Mouse (Mus musculus) stomach, embryonic 14.5 days (tissue): ENCODE data around the gene 1700011M02Rik. TPM values are rescaled to one million over a fixed set of nuclear protein-coding genes. Genes with fewer than 3 reads are reported as not detected.
A peak's percentile ranks its signal among the peaks of the same experiment; 100 is the strongest.
"Not testable (repeated sequence)": the region's sequence is repeated elsewhere in the genome, so short reads cannot be mapped to it uniquely, and the experiment has no call there.

Experiments used
- ATAC-seq: fragments of 200-750 bp; cut with Nextera tagmentation; 2 replicates; pipeline ENCODE4 v1.8.0; 2017; ENCODE audit warnings: low read depth, moderate TSS enrichment; ENCODE audit not compliant: insufficient number of reproducible peaks, insufficient read depth, low FRiP score
- H3K27ac ChIP-seq: fragments of 300-500 bp; sonication (generic); 2 replicates; pipeline ENCODE4 v1.5.1; 2014; ENCODE audit warnings: mild to moderate bottlenecking, low read length, moderate library complexity, mixed read lengths
- H3K27me3 ChIP-seq: fragments of 300-500 bp; sonication (generic); 2 replicates; pipeline ENCODE4 v1.6.1; 2014; ENCODE audit warnings: low read length, control low read depth, mixed read lengths; ENCODE audit not compliant: control insufficient read depth, insufficient read depth
- H3K36me3 ChIP-seq: fragments of 300-500 bp; sonication (generic); 2 replicates; pipeline ENCODE4 v1.6.1; 2014; ENCODE audit warnings: mild to moderate bottlenecking, control low read depth, low read length, moderate library complexity, mixed read lengths; ENCODE audit not compliant: control insufficient read depth, insufficient read depth
- H3K4me1 ChIP-seq: fragments of 300-500 bp; sonication (generic); 2 replicates; pipeline ENCODE4 v1.6.1; 2014; ENCODE audit warnings: low read length, control low read depth, mixed read lengths; ENCODE audit not compliant: control insufficient read depth, insufficient read depth
- H3K4me2 ChIP-seq: fragments of 300-500 bp; sonication (generic); replicated peaks from 2 replicates; pipeline ENCODE4 v1.6.1; 2014; ENCODE audit warnings: low read depth, low read length, control low read depth
- H3K4me3 ChIP-seq: fragments of 300-500 bp; sonication (generic); 2 replicates; pipeline ENCODE4 v1.5.1; 2014; ENCODE audit warnings: low read depth, low read length, control low read depth
- H3K9ac ChIP-seq: fragments of 300-500 bp; sonication (generic); replicated peaks from 2 replicates; pipeline ENCODE4 v1.6.1; 2014; ENCODE audit warnings: low read depth, mild to moderate bottlenecking, control low read depth, low read length, moderate library complexity, mixed read lengths
- H3K9me3 ChIP-seq: fragments of 300-500 bp; sonication (generic); 2 replicates; pipeline ENCODE4 v1.6.1; 2016; ENCODE audit warnings: low read depth, low read length, control low read depth; ENCODE audit not compliant: control insufficient read depth
- whole genome bisulfite sequencing: fragments of 180-500 bp; shearing (Covaris S2); extraction: QIAGEN DNeasy Blood & Tissue Kit; methylation state at CpG from one replicate; pipeline ENCODE4 v1.1.7; 2014; 5-methylcytosine and 5-hydroxymethylcytosine counted together
- polyA plus RNA-seq: library from polyadenylated mRNA; unstranded; fragments of >200 nt; fragmentation: Nextera tagmentation; extraction: Ambion mirVana; gene quantifications from 2 replicates; pipeline ENCODE4 v1.2.1, GENCODE M21; 2014

1700011M02Rik gene
- not detected in 2 replicates for polyA plus RNA-seq

GRCm38 (mm10) chrX:102908587-102908986 is at the start of gene 1700011M02Rik, which contains the start of gene Dmrtc1a:
Gene 1700011M02Rik, plus strand, starts transcription at chrX:102908905.
Gene Dmrtc1a, minus strand, starts transcription at chrX:102908687.
- ATAC-seq, H3K9ac ChIP-seq, H3K4me1 ChIP-seq, H3K4me2 ChIP-seq, H3K9me3 ChIP-seq, H3K27me3 ChIP-seq, H3K4me3 ChIP-seq, H3K36me3 ChIP-seq, H3K27ac ChIP-seq: not testable (repeated sequence)
- WGBS: 84% methylated on average over 6 of the region's 9 CpGs

- no peak for ATAC-seq
- no peak within 1 kb of the TSS for H3K9ac ChIP-seq
- H3K4me1 ChIP-seq: no peaks in the 10 kb centered on the region
- H3K4me3 ChIP-seq: no peak within 1 kb of the TSS
- 91% methylated on average over 6 of the region's 6 CpGs for WGBS
- H3K27ac ChIP-seq: no peak within 1 kb of the TSS
- no peaks in the 10 kb centered on the region for H3K9me3 ChIP-seq
- no peaks in the 10 kb centered on the region for H3K27me3 ChIP-seq
- no peaks in the 10 kb centered on the region for H3K36me3 ChIP-seq
- H3K4me2 ChIP-seq: no peak within 1 kb of the TSS
Measured at GRCm38 (mm10) chrX:102867871-102868270, 40.8 kb upstream of the 1700011M02Rik start, which contains the start of gene 1700031F05Rik. Gene 1700031F05Rik, minus strand, starts transcription at chrX:102867971.

GRCm38 (mm10) chrX:102914823-102915222 is 6.1 kb downstream of the 1700011M02Rik start:
- not testable (repeated sequence) for H3K9ac ChIP-seq, ATAC-seq, H3K4me3 ChIP-seq, H3K9me3 ChIP-seq, H3K36me3 ChIP-seq, H3K27ac ChIP-seq, H3K4me1 ChIP-seq, H3K27me3 ChIP-seq, H3K4me2 ChIP-seq
- WGBS: 73% methylated on average over 1 of the region's 1 CpGs

DNA sequence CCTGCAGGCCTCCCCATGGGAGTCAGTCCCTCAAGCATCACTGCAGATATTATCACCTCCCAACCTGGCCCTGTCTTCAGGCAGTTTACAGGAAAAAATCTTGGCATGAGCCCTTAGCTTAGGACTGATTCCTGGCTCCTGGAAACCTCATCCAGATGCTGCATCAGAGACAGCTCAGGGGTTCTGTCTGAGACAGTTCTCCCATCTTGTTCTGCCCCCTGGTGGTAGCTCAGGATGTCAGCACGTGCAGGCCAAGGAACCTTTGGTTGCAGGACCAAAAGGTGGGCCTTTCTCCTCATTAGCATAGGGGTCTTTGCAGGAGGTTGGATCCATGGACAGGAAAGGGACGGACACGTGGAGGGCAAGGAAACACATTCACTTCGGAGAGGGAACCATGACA is 18.0 kb downstream of the 1700011M02Rik start:
- not testable (repeated sequence) for H3K9ac ChIP-seq, H3K4me3 ChIP-seq, H3K4me1 ChIP-seq, ATAC-seq, H3K27me3 ChIP-seq, H3K4me2 ChIP-seq, H3K27ac ChIP-seq, H3K36me3 ChIP-seq, H3K9me3 ChIP-seq
- WGBS: 24% methylated on average over 4 of the region's 4 CpGs

DNA sequence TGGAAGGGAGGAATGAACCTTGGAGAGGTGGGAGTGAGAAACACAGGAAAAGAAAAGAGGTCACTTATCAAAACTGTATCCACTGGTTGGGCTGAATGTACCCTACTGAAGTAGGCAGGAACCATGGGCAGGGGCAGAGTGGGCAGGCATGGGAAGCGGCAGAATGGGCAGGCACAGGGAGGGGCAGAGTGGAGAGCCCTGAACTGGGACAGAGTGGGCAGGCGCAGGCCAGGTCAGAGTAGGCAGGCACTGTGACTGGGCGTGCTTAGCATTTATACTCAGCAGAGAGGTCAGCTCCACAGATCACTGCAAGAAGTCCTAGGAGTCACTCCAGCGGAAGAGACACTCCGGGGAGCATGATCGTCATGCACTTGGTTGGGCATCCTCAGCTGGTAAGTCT is 19.4 kb downstream of the 1700011M02Rik start, which contains the start of gene 1700018G05Rik:
Gene 1700018G05Rik, plus strand, starts transcription at position 301 of the 400 bp plus-strand sequence.
- H3K9me3 ChIP-seq, H3K4me1 ChIP-seq, H3K27me3 ChIP-seq, H3K36me3 ChIP-seq, ATAC-seq, H3K27ac ChIP-seq, H3K4me2 ChIP-seq, H3K9ac ChIP-seq, H3K4me3 ChIP-seq: not testable (repeated sequence)
- WGBS: 92% methylated on average over 6 of the region's 6 CpGs

DNA sequence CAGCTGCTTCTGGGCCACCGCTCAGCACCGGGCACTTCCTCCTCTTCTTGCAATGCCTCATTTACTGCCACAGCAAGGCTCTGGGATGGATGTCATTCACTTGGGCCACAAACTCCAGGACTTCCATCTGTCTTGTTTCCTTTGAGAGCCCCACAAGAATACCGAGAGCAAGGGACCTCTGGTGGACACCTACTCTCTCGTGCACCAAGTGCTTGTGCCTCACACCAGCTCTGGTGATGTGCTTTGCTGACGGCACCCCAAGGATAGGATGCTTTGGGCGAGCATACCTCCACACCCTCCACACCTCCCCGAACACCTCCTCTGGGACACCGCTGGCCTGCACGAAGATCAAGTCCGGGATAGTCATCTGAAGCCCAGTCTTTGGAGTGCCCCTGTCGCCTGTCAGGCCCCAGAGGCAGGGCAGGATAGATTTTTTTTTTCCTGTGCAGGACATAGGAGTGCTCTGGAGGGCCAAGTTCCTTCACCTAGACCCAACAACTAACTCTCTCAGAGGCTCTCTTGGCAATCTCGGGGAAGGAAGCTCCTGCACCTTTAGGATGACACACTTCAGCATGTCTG is 24.4 kb downstream of the 1700011M02Rik start:
- peak overlapping the region; percentile 45 for H3K4me3 ChIP-seq
- WGBS: 53% methylated on average over 12 of the region's 12 CpGs
- H3K9me3 ChIP-seq: no peaks in the 10 kb centered on the region
- H3K36me3 ChIP-seq: no peaks in the 10 kb centered on the region
- H3K4me1 ChIP-seq: no peaks in the 10 kb centered on the region
- H3K27me3 ChIP-seq: no peaks in the 10 kb centered on the region
- H3K9ac ChIP-seq: no peak overlapping the region
- peak overlapping the region; percentile 54 for H3K4me2 ChIP-seq
- no peak for ATAC-seq
- H3K27ac ChIP-seq: no peak overlapping the region

DNA sequence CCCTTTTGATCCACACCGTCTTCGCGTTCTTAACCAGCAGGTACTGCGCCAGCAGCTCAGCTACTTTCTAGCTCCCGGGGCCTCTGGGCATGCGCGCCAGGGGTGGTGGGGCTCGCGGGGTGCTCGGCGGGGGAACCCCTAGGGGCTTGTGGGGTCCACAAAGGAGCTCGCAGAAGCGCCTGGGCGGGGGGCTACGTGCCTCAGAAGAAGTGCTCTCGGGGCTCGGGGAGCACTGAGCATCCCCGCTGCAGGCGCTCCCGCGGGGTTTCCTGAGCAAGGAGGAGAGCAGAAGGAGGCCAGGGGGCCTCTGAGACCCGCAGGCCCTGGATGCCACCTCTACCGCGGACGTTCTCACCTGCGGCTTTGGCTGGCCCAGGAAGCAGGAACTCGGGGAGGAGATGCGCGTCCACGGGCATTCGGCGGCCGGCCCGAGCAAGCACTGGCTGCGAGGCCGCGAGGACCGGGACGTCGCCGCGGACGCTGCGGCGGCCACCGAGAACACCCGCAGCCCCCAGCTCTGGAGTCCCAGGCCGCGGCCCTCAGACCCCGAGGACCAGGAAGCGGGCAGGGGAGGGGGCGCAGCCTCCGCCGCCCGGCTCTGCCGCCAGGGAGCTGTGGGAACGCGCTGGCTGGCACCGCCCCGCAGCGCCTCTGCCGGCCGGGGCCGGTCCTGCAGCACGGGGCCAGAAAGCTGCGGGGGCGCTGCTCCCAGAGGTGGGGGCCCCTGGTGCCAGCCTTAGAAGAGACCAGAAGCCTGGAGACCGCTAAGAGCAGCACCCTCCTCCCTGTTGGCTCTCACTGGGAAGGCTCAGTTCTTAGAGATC is 25.1 kb downstream of the 1700011M02Rik start:
- no peaks in the 10 kb centered on the region for H3K4me1 ChIP-seq
- H3K9ac ChIP-seq: peak overlapping the region; percentile 40
- no peak overlapping the region for H3K27ac ChIP-seq
- peak overlapping the region; percentile 54 for H3K4me2 ChIP-seq
- 18% methylated on average over 57 of the region's 68 CpGs for WGBS
- H3K36me3 ChIP-seq: no peaks in the 10 kb centered on the region
- H3K27me3 ChIP-seq: no peaks in the 10 kb centered on the region
- H3K9me3 ChIP-seq: no peaks in the 10 kb centered on the region
- peak overlapping the region; percentile 45 for H3K4me3 ChIP-seq
- ATAC-seq: peak; percentile 77

- no peaks in the 10 kb centered on the region for H3K27me3 ChIP-seq
- no peaks in the 10 kb centered on the region for H3K4me1 ChIP-seq
- no peaks in the 10 kb centered on the region for H3K9me3 ChIP-seq
- H3K36me3 ChIP-seq: no peaks in the 10 kb centered on the region
- WGBS: 66% methylated on average over 8 of the region's 8 CpGs
- peak overlapping the region; percentile 45; the same call in 1 of the 2 replicates for H3K4me3 ChIP-seq
- ATAC-seq: no peak
- no peak overlapping the region for H3K9ac ChIP-seq
- H3K4me2 ChIP-seq: peak overlapping the region; percentile 54; the same call in 1 of the 2 replicates
- H3K27ac ChIP-seq: no peak overlapping the region
Measured at GRCm38 (mm10) chrX:102934395-102934764, 25.7 kb downstream of the 1700011M02Rik start.
